Mouse (Mus musculus) layer of hippocampus, postnatal 10 days (tissue): ENCODE results near the gene Car5a. TPM values are rescaled to one million over a fixed set of nuclear protein-coding genes. Genes with fewer than 3 reads are reported as not detected.

ENCODE experiments used
- DNase-seq, 2 experiments: peaks; one replicate each; pipeline ENCODE4 v3.0.0; 2021; ENCODE audit warnings: low spot score in 2 of 2
- total RNA-seq, 2 experiments: library from RNA; stranded (reverse); gene quantifications; 2 replicates each; pipeline ENCODE4 v1.2.3; 2021

Gene Car5a
- total RNA-seq, 2 experiments from 2014 or later = not detected

DNA sequence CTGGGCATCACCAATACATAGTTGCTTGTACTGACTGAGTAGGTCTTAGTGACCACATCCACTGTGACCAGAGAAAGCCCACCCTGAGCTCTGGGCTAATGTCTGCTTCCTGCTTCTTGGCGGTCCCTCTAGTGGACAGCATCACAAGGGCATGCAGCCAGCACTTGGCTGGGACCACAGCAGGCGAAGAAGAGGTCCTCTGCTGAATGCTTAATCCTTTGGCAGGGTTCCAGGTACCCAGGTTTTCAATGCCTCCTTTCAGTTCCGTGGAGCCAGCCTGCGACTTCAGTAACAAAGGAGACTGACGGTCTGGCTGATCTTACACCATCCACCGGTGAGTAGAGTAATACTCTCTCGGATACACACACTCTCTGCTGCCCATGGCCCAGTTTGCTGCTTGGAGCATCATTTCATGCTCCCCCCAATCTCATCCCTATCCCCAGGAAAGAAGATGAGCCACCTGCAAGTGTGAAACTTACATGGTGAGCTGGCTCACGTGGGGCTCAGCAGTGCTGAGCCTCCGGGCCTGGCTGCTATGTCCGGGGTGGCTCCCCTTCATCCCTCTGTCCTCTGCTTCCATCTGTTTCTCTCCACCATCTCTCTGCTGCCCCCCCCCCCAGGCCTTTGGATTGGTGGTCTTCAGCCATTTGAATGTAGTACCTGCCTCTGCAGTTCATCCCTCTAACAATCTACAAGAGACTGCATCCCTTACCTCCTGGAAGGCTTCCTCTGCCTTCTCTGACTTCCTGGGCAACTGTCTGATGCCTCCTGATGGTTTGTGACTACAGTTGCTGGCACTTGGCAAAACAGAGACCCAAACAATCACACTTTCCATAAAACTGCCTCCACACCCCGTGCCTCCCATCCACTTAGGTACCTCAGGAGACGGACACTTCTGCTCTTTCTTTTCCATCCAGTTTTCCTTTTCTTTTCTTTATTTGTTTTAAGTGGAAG lies 9.1 kb downstream of the Car5a start:
- peak; percentile 87 to 90 for DNase-seq

DNA sequence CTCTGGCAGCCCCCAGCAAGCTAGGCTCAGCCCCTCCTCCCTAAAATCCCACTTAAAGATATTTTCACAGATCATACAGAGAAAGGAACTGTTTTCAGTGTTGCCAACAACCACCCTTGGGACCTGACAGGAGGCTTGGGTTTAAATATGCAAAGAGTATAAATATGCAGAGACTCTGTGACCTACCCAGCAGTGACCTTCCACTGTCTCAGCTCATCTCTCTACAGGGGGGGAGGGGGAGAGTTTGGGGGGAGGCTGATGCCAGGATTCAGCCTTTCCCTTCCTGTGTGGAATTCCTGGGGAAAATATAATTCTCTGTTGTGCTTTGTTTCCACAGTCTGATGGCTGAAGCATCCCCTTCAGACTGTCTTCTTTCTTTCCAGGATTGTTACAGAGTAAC lies 9.8 kb downstream of the Car5a start:
- no peak for DNase-seq

DNA sequence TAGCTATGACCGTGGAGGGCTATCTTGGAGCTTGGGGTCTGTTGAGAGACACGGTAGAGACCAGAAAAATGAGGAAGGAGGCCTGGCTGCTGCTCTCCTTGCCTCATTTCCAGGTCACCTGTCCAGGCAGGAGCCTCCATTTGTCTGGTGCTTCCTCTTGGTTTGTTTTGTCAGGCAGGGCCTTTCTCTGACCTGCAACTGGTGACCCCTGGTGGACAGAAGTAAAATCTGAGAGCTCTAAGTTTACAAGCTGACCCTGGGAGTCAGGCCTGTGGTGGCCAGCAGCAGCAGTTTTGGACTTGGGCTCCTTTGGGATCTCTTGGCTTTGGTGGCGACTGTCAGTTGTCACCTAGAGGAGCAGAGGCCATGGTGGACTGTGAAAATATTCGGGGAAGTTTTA lies 10.2 kb downstream of the Car5a start:
- DNase-seq = peak in 1 of 2 experiments; percentile 45

DNA sequence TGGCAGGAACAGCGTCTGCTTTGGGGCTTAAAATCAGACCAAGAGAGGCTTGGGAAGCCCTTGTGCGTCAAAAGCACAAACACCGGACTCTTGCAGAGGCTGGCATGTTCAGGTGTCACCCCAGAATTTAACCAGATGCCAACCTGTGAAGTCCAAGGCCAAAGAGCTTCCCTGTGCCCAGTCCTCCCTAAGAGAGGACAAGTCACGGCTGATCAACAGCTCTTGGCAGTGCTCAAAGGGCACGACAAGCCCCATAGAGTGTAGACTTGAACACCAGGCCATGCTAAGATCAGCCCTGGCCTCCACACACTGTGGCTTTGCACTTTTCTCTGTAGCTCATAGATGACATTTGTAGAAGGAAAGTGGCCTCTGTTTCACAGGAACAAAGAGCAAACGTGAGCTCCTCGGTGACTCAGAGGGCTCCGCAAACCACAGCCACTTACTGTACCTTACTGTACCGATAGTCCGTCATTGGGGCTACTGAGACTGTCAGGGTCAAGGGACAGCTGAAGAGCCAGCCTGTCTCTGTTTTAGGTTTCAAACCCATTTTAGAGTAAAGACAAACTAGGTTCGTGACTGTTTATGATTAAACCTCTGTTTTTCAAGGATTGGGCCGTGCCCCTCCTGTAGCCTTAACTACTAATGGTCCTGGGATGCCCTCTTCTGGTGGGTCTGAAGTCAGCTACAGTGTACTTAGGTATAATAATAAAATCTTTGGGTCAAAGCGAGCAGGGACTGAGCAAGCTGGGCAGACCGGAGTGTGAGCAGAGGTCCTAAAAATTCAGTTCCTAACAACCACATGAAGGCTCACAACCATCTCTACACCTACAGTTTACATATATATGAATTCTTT lies 11.8 kb downstream of the Car5a start:
- no peak for DNase-seq

DNA sequence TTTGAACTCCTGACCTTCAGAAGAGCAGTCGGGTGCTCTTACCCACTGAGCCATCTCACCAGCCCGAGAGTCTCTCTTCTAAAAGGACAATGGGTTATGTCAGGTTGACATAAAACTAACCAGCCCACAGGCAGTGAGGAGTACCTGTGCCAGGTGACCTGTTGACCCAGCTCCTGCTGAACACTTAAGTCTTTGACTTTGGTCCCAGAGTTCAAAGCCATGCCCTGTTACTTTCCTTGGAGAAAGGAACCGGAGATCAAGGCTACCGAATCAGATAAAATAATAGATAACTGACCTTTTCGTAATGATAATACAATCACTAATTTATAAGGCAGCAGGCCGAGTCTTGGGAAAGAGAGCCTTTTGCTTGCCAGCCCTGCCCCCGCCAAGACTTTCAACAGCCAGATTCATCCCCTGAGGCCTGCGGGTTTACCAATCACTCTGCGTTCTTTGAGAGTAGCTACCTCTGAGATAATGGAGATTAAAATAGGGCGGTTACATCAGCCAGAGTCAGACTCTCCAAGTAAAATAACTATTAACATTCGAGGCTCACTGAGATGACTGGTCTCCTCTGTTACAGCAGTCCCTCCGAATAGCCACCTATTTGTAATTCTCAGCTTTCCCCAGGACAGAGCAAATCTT lies 12.6 kb downstream of the Car5a start:
- DNase-seq = no peak

DNA sequence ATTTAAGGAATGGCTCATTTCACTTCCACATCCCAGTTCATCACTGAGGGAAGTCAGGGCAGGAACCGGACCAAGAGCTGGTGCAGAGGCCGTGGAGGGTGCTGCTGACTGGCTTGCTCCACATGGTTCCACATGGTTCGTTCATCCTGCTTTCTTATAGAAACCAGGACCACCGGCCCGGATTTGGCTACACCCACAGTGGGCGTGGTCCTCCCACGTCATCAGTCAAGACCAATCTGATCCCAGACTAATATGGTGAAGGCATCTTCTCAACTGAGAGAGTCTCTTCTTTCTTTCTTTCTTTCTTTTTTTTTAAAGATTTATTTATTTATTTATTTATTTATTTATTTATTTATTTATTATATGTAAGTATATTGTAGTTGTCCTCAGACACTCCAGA lies 13.1 kb downstream of the Car5a start:
- DNase-seq = no peak

DNA sequence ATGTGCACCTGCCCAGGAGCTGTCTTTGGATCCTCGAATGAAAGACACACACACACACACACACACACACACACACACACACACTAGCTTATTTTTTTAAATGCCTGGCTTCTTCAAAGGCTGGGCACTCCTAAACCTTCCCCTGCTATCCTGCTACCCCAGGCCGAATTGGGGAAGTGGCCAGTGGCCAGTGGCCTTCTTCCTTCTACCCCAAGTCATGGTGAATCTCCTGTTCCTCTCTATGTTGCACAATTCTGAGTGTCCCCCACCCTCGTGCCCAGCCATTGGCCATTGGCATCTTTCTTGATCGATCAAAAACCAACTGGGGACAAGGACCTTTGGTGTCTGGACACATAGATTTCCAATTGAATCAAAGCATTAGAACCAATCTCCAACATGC lies 14.7 kb downstream of the Car5a start:
- no peak for DNase-seq

DNA sequence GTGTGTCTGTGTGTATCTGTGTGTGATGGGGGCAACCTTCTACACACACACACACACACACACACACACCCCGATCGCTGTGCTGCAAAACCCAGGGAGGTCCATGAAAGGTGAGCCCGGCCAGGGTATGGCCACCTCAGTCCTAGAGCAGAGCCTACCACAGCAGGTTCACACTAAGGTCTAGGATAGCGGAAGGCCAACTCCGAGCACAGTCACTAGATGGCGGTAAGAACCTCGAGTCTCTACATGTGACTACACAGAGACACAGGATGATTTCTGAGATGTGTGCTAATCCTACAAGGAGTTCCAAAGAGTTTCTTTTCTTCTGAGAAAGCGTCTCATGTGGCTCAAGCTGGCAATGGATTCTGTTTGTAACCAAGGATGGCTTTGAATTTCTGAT lies 17.4 kb downstream of the Car5a start:
- DNase-seq = peak; percentile 62 to 65

DNA sequence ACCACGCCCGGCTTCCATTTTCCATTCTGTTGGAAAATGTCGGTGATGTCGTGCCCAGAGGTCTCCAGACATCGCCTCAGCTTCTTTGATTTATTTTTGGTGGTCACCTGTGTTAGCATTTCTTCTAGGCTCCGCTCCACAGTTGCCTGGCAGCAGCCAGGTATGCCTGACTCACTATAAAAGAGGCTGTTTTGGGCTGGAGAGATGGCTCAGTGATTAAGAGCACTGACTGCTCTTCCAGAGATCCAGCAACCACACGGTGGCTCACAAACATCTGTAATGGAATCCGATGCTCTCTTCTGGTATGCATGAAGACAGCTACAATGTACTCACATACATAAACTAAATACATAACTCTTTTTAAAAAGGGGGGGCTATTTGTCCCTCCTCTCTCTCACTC lies 18.4 kb downstream of the Car5a start:
- DNase-seq = no peak

DNA sequence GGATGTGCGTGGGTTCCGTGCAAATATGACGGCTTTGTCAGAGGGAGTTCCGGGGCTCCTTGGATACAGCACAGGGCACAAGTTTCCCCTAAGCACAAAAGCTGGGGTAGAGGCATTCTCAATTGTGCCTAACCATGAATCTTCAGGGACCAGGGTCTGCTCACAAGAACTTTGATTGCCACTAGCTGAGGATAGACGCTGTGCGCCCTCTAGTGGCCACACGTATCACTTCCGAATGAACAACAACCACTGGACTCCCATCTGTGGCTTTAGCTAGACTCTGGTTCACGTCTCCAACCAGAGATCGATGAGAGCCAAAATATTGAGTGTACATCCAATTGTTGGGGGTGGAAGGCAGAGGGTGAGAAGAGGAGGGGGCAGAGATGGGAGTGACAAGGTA lies 19.1 kb downstream of the Car5a start:
- DNase-seq = peak; percentile 86 to 87

DNA sequence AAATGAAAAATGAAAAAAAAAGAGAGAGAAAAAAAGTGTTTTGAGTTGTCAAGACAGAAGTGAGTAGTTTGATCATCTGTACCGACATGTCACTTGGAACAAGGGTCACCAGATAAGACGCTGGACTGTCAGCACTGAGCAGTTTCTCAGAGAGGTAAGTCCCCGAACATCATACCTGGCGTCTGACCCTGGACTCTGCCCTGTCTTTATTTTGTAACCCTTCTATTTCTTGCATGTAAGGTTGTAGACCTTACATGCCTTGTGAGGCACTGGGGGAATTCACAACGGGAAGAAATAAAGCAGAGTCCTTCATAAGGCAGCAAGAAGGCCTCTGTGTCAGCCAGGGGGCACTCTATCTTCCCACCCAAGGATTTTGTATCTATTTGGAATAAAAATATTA lies 20.0 kb downstream of the Car5a start:
- no peak for DNase-seq

DNA sequence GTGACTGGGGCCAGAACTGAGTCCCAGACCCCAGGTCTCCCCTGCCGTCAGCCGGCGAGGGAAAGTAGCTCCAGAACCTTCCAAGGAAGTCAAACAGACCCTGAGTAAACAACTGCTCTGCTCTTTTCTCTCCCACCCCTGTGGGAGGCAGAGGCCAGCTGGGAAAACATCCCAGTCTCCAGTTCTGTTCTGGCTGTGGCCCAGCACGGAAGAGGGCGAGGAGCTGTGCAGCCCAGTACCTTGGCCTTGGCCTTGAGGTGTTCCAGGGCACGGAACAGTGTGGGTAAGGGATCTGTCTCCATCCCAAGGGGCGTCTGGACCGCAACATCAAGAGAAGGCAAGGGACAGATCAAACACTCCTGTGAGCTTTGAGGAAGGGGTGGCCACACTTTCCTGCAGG lies 22.6 kb downstream of the Car5a start:
- DNase-seq = peak in 1 of 2 experiments; percentile 51

DNA sequence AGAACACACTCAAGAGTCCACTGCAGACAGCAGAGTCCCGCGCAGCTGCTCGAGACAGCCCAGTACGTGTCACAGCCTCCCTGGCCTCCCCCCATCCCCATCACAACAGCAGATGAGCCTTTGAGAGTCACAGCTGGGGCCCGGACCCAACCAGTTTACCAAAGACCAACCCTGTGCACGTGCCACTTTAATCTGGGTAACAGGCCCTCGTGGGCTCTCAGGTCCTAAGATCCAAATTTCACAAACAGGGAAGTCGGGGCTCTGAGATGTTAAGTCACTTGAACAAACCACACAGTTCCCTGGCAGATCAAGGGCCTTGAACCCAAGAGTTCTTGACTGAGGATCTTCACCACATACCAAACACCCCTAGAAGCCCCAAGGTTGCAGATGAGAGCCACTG lies 23.1 kb downstream of the Car5a start:
- DNase-seq = no peak

DNA sequence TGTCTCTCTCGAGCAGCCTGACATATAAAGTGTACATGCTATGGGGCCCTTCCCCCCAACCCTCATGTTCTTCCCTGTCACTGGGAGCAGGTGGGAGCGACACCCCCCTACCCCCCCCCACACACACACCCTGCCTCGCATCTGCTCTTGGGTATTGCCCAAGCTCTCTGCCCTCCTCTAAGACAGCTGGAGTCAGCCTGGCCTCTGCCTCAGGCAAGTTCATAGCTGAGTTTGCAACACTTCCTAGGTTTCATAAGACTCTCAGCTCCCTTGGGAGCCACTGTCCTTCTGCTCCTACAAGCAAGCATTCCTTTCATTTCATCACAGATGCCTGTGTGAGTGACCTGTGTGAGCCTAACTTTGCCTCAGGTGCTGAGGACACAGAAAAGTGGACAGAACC lies 25.0 kb downstream of the Car5a start:
- DNase-seq = no peak

DNA sequence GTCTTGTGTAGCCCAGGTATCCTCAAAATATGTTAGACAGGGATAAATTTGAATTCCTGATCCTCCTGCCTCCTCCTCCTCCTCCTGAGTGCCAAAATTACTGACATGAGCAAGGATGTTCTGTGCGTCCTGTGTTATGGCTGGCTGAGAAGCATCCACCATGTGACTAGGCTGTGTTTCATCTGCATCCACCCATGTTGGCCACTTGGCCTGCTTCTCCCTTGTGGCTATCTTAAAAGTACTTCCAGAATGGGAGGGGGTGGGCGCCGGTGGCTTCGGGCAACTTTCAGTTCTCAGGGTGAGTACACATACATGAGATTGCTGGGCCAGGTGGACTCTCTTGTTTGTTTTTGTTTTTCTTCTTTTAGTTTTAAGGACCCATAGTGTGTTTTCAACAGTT lies 25.5 kb downstream of the Car5a start:
- DNase-seq = no peak

DNA sequence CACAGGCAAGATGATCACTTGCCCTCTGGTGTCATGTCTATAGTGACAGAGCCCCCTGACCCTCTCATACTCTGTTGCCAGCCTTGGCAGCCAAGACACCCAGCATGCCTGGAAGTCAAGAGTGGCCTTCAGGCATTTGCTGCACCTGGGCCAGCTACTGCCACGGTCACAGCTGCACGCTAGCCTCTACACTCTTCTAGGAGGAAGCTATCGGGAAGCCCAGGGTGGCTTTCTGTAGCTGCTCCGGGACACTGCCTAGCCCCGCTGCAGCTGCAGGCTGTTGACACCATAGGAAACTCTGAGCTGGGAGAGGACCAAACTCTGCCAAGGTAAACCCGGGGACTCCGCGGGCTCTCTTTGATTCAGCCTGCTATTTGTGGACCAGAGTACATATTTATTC lies 31.3 kb downstream of the Car5a start:
- DNase-seq = no peak

DNA sequence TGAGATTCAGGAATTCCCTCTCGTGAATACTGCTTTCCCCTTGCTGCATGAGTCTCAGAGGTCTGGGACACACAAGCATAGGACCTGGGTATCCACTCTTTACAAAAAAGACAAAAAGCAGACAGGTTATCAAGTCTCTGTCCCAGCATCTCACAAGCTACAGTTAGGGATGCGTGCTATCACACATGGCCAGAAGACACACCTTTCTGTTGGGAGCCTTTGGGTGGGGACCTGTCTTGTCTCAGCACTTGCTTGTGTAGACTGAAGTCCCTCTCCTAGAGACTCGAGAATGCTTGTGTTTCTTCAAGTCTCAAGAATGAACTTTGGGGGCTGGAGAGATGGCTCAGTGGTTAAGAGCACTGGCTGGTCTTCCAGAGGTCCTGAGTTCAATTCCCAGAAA lies 31.9 kb downstream of the Car5a start:
- DNase-seq = no peak

DNA sequence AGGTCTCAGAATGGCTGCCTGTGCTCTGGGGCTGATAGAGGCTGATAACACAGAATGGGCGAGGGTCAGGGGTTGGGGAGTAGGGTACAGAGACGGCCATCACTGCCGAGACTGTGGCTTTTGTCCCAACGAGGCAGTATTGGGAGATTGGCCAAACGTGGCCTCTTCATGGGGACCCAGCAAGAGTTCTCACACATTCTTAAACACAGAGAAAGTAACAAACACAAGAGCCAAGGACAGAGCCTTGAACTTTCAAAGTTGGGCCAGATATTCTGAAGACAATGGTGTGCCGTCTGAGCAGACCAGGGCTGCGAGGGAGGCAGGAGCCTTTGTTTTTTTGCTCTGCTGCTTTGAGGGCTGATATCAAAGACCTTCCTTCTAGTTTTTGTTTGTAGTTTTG lies 32.7 kb downstream of the Car5a start:
- no peak for DNase-seq

DNA sequence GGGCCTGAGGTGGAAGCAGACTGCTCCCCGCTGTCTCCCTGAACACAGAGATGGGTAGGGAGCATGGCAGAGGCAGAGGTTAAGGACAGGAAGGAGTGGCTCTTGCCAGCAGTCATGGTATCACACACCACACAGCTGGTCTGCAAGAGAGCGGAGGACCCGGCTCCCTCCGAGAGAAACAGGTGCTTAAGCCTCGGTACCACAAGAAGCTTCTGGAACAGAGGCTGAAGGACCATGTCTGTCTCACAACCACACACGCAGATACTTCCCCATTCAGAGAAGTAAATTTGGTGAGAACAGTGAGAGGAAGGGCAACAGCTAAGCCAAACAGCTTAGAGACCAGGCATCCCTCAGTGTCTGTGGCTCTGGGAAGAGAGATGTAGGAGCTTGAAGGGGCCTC lies 33.3 kb downstream of the Car5a start:
- no peak for DNase-seq

DNA sequence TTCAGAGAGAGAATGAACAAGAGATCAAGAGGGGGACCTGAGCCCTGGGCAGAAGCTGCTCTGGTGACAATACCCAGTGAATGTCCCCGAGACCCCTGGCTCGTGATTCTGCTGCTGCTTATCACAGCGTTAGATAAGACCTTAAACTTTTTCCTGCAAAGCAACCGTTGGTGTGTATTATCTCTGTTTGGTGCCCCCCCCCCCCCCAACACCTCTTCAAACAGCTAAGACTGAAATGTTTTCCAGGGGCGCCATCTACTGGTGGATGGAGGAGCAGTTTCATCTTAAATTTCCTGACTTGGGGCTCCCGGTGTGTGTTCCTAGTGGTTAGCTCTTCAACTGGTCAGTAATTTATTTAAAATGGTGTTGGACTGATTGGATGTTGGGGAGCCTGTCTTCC lies 35.0 kb downstream of the Car5a start:
- peak; percentile 86 to 88 for DNase-seq

DNA sequence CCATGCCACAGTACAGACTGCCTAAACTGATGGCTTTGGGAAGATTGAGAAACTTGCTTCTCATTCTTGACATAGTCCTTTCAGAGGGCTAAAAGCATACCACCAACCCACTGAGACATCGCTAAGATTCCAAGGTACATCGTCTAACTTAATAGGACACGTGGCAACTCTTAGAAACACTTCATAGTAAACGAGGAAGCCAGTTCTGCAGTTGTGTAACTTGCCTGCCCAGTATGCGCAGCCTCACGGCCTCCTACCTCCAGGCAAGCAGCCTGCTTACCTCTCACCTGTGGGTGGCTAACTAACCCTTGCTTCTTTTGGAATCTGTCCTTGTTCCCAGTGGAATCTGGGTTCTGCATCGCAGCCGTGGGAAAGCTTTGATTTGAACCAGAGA lies 35.6 kb downstream of the Car5a start:
- no peak for DNase-seq
